Mouse (Mus musculus) stomach, embryonic 14.5 days (tissue): ENCODE data around the gene Pank4. TPM values are rescaled to one million over a fixed set of nuclear protein-coding genes. Genes with fewer than 3 reads are reported as not detected.

Experiments
- ATAC-seq: fragments of 200-750 bp; cut with Nextera tagmentation; 2 replicates; pipeline ENCODE4 v1.8.0; 2017; ENCODE audit warnings: low read depth, moderate TSS enrichment; ENCODE audit not compliant: insufficient number of reproducible peaks, insufficient read depth, low FRiP score
- H3K27ac ChIP-seq: fragments of 300-500 bp; sonication (generic); 2 replicates; pipeline ENCODE4 v1.5.1; 2014; ENCODE audit warnings: mild to moderate bottlenecking, low read length, moderate library complexity, mixed read lengths
- H3K27me3 ChIP-seq: fragments of 300-500 bp; sonication (generic); 2 replicates; pipeline ENCODE4 v1.6.1; 2014; ENCODE audit warnings: low read length, control low read depth, mixed read lengths; ENCODE audit not compliant: control insufficient read depth, insufficient read depth
- H3K36me3 ChIP-seq: fragments of 300-500 bp; sonication (generic); 2 replicates; pipeline ENCODE4 v1.6.1; 2014; ENCODE audit warnings: mild to moderate bottlenecking, control low read depth, low read length, moderate library complexity, mixed read lengths; ENCODE audit not compliant: control insufficient read depth, insufficient read depth
- H3K4me1 ChIP-seq: fragments of 300-500 bp; sonication (generic); 2 replicates; pipeline ENCODE4 v1.6.1; 2014; ENCODE audit warnings: low read length, control low read depth, mixed read lengths; ENCODE audit not compliant: control insufficient read depth, insufficient read depth
- H3K4me2 ChIP-seq: fragments of 300-500 bp; sonication (generic); replicated peaks from 2 replicates; pipeline ENCODE4 v1.6.1; 2014; ENCODE audit warnings: low read depth, low read length, control low read depth
- H3K4me3 ChIP-seq: fragments of 300-500 bp; sonication (generic); 2 replicates; pipeline ENCODE4 v1.5.1; 2014; ENCODE audit warnings: low read depth, low read length, control low read depth
- H3K9ac ChIP-seq: fragments of 300-500 bp; sonication (generic); replicated peaks from 2 replicates; pipeline ENCODE4 v1.6.1; 2014; ENCODE audit warnings: low read depth, mild to moderate bottlenecking, control low read depth, low read length, moderate library complexity, mixed read lengths
- H3K9me3 ChIP-seq: fragments of 300-500 bp; sonication (generic); 2 replicates; pipeline ENCODE4 v1.6.1; 2016; ENCODE audit warnings: low read depth, low read length, control low read depth; ENCODE audit not compliant: control insufficient read depth
- WGBS: fragments of 180-500 bp; shearing (Covaris S2); extraction: QIAGEN DNeasy Blood & Tissue Kit; methylation state at CpG from one replicate; pipeline ENCODE4 v1.1.7; 2014; 5-methylcytosine and 5-hydroxymethylcytosine counted together
- polyA plus RNA-seq: library from polyadenylated mRNA; unstranded; fragments of >200 nt; fragmentation: Nextera tagmentation; extraction: Ambion mirVana; gene quantifications from 2 replicates; pipeline ENCODE4 v1.2.1, GENCODE M21; 2014

Pank4 gene
- polyA plus RNA-seq, 1 experiment from 2014 or later: 50.4 TPM

DNA sequence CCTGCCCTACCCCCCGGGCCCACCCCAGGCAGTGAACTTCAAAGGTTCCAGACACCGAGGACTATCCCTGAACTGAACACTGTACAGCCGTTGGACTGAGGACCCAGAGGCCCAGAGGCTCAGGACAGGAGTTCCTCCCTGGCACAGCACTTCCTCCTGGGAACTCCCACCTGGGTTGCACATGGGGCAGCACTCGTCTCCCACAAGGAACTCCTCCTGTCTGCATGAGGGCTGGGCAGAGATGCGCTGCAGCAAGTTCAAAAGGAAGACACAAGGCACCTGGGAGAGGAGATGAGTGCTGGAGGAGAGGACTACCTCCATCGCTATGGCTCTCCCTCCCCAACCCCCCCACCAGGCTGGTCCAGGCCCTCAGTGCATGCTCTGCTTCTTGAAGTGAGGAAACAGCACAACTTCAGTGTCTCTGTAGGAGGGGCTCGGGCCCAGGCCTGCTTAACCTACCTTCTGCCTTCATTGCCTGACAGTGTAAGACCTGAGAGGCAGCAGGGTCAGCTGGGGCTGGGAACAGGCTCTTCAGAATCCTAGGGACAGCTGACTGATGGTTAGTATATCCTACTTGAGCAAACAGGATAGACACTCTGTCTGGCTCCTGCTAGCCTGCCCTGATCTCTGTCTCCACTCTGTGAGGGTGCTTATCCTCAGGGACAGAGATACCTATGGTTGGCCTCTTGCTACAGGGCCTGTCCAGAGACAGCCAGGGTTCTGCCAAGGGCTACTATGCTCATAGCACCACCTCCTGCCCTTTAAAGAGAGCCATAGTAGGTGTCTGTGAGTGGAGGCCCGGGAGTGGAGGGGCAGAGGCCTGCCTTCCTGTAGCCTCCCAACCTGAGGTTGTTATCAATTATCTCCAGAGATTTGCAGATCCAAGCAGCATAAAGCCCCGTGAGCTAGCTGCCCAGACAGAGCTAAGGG is 36.7 kb upstream of the Pank4 start:
- peak overlapping the region; percentile 52; the same call in 1 of the 2 replicates for H3K27ac ChIP-seq
- 56% methylated on average over 9 of the region's 9 CpGs for WGBS
- no peaks in the 10 kb centered on the region for H3K36me3 ChIP-seq
- no peaks in the 10 kb centered on the region for H3K27me3 ChIP-seq
- H3K9ac ChIP-seq: no peak overlapping the region
- H3K4me2 ChIP-seq: peak overlapping the region; percentile 36
- H3K4me3 ChIP-seq: peak overlapping the region; percentile 16; the same call in 1 of the 2 replicates
- H3K9me3 ChIP-seq: no peaks in the 10 kb centered on the region
- ATAC-seq: peak; percentile 48; the same call in 1 of the 2 replicates
- H3K4me1 ChIP-seq: peaks cover 18% of the 10 kb centered on the region

DNA sequence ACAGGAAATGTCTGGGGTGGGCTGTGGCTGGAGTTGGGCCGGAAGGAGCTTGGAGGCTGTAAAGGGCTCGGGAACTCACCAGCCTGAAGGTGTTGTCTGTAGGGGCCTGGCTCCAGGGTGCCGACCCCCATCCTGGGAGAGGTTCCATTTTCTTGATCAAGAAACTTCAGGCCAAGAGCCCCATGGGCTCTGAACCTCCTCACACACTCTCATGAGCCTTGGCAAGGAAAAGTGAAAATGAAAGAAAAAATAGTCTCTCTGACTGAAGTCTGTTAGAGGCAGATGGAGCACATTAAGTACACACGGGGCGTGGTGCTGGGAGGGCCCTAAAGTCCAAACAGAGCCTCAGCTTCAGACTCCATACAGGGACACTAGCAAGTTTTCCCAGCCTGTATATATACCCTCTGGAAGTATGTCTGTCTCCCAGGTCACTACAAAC is 36.0 kb upstream of the Pank4 start:
- Histone ChIP-seq H3K27me3 (no peaks in the 10 kb centered on the region), H3K4me3 (peak overlapping the region; percentile 16; the same call in 1 of the 2 replicates), H3K4me1 (peaks cover 18% of the 10 kb centered on the region), H3K9ac (no peak overlapping the region), H3K4me2 (peak overlapping the region; percentile 36), H3K27ac (peak overlapping the region; percentile 52; the same call in 1 of the 2 replicates), H3K36me3 (no peaks in the 10 kb centered on the region), H3K9me3 (no peaks in the 10 kb centered on the region)
- ATAC-seq: peak; percentile 72; the same call in 1 of the 2 replicates
- 26% methylated on average over 5 of the region's 5 CpGs for WGBS

DNA sequence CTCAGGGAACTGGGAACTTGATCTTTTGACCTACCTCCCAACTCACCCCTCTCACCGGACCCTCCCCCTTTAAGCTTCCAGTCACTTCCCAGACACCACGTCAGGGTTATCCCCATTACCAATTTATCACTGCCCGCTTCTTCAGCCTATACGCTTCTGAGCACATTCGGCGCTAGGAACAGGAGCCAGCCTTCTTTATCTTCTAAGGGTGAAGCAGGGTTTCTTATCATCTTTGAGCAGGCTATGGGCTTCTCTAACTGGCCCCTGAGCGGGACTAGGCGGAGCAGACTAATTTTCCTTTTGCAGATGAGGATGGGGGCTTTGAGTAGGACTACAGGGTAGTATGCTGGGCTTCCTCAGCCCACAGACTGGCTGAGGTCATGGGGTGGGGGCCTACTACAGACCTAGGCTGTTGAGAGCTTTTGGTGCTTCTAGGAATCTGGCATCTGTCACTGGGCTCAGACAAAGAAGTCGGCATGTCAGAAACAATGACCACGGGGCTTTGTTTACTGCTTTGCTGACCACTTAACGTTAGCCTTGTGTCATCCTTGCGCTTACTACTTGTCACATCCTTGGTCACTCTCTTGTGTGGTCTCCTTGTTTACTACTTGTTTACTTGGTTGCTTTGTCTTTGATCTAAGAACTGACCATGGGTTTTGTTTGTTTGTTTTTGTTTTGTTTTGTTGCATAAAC is 35.4 kb upstream of the Pank4 start, which contains the start of gene Tnfrsf14:
Gene Tnfrsf14, minus strand, starts transcription at position 169 of the 693 bp plus-strand sequence.
- Histone ChIP-seq H3K27ac (peak within 1 kb of the TSS; percentile 52; the same call in 1 of the 2 replicates), H3K4me2 (peak within 1 kb of the TSS; percentile 36), H3K9me3 (no peaks in the 10 kb centered on the region), H3K27me3 (no peaks in the 10 kb centered on the region), H3K4me3 (peak within 1 kb of the TSS; percentile 16; the same call in 1 of the 2 replicates), H3K4me1 (peaks cover 18% of the 10 kb centered on the region), H3K9ac (no peak within 1 kb of the TSS), H3K36me3 (no peaks in the 10 kb centered on the region)
- ATAC-seq: peak; percentile 74; the same call in 1 of the 2 replicates
- WGBS: 23% methylated on average over 12 of the region's 12 CpGs

DNA sequence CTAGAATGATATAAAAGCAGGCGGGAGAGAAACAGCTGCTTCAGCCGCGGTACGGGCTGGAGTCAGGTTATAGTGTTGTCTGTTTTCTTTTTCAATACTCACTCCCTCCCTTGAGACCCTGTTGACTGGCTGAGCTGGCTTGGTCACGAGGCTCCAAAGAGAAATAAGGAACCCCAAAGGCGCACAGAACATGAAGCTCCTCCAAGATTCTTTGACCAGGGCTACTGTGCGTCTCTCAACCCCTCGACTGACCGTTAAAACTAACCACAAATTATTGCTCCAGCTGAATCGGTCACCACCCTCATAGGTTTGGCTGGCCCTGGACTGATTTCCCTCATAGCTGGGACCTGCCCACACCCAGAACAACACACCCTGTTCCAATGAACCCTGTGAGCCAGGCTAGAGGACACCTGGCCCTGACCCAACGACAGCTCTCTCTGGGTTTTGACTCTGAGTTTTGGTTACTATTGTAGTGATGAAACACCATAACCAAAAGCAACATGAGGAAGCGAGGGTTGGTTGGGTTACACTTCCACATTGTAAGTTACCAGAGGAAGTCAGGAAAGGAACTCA is 34.7 kb upstream of the Pank4 start:
- Histone ChIP-seq H3K27me3 (no peaks in the 10 kb centered on the region), H3K4me1 (peaks cover 18% of the 10 kb centered on the region), H3K36me3 (no peaks in the 10 kb centered on the region), H3K27ac (no peak overlapping the region), H3K9me3 (no peaks in the 10 kb centered on the region), H3K9ac (no peak overlapping the region), H3K4me2 (no peak overlapping the region), H3K4me3 (no peak overlapping the region)
- ATAC-seq: no peak; the same call in 1 of the 2 replicates
- WGBS: 78% methylated on average over 12 of the region's 12 CpGs

DNA sequence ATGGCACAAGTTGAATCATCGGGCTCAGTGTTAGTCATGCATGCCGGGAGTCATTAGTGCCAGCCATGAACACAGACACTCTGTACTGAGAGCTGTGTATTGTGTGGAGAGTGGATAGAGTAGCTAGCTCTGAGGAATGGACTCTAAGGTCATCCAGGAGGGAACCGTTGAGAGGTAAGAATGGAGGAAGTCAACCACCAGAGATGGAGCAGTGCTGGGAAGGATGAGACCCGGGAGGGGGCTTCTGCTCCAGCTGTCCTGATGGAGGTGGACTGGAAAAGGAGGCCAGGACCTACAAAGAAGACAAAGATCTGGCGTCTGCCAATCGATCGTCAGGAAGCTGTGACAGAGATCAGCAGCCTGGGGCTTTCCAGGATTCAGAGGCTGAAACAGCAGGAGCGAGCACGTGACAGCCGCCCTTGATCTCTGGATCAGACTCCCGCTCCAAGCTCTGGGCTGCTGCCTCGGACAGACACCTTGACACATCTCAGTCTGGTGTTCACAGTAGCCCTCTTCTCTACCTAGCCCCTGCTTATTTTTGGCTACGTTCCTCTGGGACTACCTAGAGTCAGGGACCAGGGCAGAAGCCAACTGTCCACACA is 30.5 kb upstream of the Pank4 start:
- no peaks in the 10 kb centered on the region for H3K36me3 ChIP-seq
- no peak overlapping the region for H3K4me3 ChIP-seq
- no peak overlapping the region for H3K27ac ChIP-seq
- H3K4me2 ChIP-seq: no peak overlapping the region
- WGBS: 68% methylated on average over 13 of the region's 13 CpGs
- H3K9ac ChIP-seq: no peak overlapping the region
- H3K27me3 ChIP-seq: no peaks in the 10 kb centered on the region
- ATAC-seq: 0 out of 2 replicates have a peak, but pooled peaks have one; percentile 28
- no peaks in the 10 kb centered on the region for H3K9me3 ChIP-seq
- H3K4me1 ChIP-seq: peaks cover 2% of the 10 kb centered on the region; the same call in 1 of the 2 replicates

DNA sequence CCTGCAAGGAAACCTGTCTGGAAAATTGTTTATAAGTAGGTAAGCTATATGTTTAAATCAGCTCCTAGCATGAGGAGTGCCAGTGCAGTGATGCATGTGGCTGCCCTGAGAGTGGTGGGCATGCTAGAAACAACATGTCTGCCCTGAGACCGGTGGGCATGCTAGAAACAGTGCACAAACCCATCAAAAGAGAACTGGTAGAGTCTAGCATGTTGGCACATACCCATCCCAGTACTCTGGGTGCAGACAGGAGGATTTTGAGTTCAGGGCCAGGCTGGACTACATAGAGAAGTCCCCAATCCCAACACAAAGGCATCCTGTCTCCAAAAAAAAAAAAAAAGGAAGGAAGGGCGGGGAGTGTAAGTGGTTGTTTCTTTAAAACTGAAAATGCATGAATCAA is 29.1 kb upstream of the Pank4 start:
- Histone ChIP-seq H3K4me1 (no peaks in the 10 kb centered on the region), H3K27ac (no peak overlapping the region), H3K4me2 (no peak overlapping the region), H3K36me3 (no peaks in the 10 kb centered on the region), H3K27me3 (no peaks in the 10 kb centered on the region), H3K9me3 (no peaks in the 10 kb centered on the region), H3K4me3 (no peak overlapping the region), H3K9ac (no peak overlapping the region)
- no peak for ATAC-seq
- 89% methylated on average over 2 of the region's 2 CpGs for WGBS

DNA sequence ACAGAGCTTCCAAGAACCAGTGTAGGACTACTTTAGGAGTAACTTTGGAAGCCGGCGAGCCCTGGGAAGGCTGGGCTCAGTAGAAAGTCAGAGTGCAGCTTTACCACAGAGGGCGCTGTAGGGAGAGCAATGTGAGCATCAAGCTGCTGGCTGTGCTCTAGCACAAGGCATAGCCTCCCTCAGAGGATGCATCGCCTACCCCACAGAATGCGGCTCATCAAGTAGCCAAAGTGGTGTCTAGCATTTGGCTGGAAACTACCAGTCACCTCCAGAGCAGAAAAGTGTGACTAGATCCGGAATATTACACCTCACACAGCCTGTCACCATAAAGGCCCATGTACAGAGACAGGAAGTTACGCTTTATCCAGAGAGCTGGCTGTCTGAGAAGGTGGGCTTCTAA is 28.1 kb upstream of the Pank4 start:
- Histone ChIP-seq H3K9ac (no peak overlapping the region), H3K4me1 (no peaks in the 10 kb centered on the region), H3K27me3 (no peaks in the 10 kb centered on the region), H3K9me3 (no peaks in the 10 kb centered on the region), H3K4me2 (no peak overlapping the region), H3K4me3 (no peak overlapping the region), H3K27ac (no peak overlapping the region), H3K36me3 (no peaks in the 10 kb centered on the region)
- WGBS: 78% methylated on average over 7 of the region's 7 CpGs
- no peak for ATAC-seq
